8 mouse cellular contexts compared by ENCODE assay signal in the genomic region with DNA sequence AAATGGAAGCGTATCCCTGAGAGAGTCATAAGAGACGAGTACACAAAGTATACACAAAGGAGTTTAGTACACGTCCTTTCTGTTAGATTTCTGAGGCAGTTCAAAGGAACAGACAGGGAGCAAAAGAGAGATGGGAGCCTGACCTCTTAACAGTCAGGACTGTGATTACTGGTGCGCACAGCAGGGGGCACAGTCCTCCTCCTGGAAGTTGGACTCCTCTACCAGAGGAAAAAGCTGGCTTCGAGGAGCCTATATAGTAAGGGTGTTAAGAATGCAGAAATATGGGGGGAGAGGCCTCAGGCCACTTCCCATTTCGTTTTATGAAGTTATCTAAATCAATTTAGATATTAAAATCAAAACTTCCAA. TPM values are rescaled to one million over a fixed set of nuclear protein-coding genes. Genes with fewer than 3 reads are reported as not detected.
DNase-seq lines count a peak whose midpoint lies in the region; ATAC-seq lines count a peak whose summit lies in the region.

No protein-coding gene starts in this region.

- peak overlapping the region; percentile 96 for H3K4me3 ChIP-seq in forebrain, embryonic 14.5 days (ENCODE audit: low read depth, low read length)
- peak overlapping the region; percentile 93 for H3K4me3 ChIP-seq in intestine, embryonic 14.5 days (ENCODE audit: low read depth, low read length)

- H3K9ac ChIP-seq in forebrain, embryonic 14.5 days (ENCODE audit: low read length): peak overlapping the region; percentile 97
- peak overlapping the region; percentile 96 for H3K9ac ChIP-seq in intestine, embryonic 14.5 days (ENCODE audit: low read length)

- peak; percentile 4; the same call in 1 of the 2 replicates for ATAC-seq in forebrain, embryonic 14.5 days
- peak; percentile 37; the same call in 1 of the 2 replicates for ATAC-seq in intestine, embryonic 14.5 days (replicated peaks; ENCODE audit: low FRiP score, low TSS enrichment, low read depth)
- ATAC-seq in megakaryocyte-erythroid progenitor cell, adult 5-6 weeks (replicated peaks; ENCODE audit: low FRiP score, low TSS enrichment, poor library complexity, severe bottlenecking): peak; percentile 73

- no peaks in the 10 kb centered on the region for H3K27me3 ChIP-seq in forebrain, embryonic 14.5 days (replicated peaks; ENCODE audit: control insufficient read depth, insufficient read depth, low read length)
- no peaks in the 10 kb centered on the region for H3K27me3 ChIP-seq in intestine, embryonic 14.5 days (replicated peaks; ENCODE audit: control insufficient read depth, insufficient read depth, low read length)

- no peak overlapping the region for H3K27ac ChIP-seq in forebrain, embryonic 14.5 days (ENCODE audit: low read depth, low read length)
- H3K27ac ChIP-seq in intestine, embryonic 14.5 days (ENCODE audit: low read depth): peak overlapping the region; percentile 97; the same call in 1 of the 2 replicates

- WGBS in forebrain, embryonic 14.5 days: 39% methylated on average over 6 of the region's 6 CpGs
- WGBS in intestine, embryonic 14.5 days: 28% methylated on average over 6 of the region's 6 CpGs

- H3K4me1 ChIP-seq in forebrain, embryonic 14.5 days (ENCODE audit: control insufficient read depth, insufficient read depth, low read length): peaks cover 15% of the 10 kb centered on the region
- H3K4me1 ChIP-seq in intestine, embryonic 14.5 days (replicated peaks; ENCODE audit: control insufficient read depth, insufficient read depth, low read length): peaks cover 13% of the 10 kb centered on the region

- peak; percentile 25 to 45 for DNase-seq in adrenal gland, adult 18-20 months (ENCODE audit: low spot score in 2 of 2)
- no peak for DNase-seq in adrenal gland, adult 8-10 months
- DNase-seq in c-Kit-positive CD71-positive TER-119-positive erythroid progenitor cells, embryonic 14.5 days (ENCODE audit: low spot score): peak; percentile 64
- peak; percentile 50 for DNase-seq in forebrain, embryonic 14.5 days (ENCODE audit: low spot score)
- DNase-seq in intestine, embryonic 14.5 days (ENCODE audit: low spot score): peak; percentile 71
- peak; percentile 25 to 29 for DNase-seq in left cerebral cortex, postnatal 36 days (ENCODE audit: low spot score in 2 of 2)
- peak; percentile 32 for DNase-seq in spleen, adult 12 weeks (ENCODE audit: low spot score)

- peak overlapping the region; percentile 95 for H3K4me2 ChIP-seq in forebrain, embryonic 14.5 days (ENCODE audit: low read length)
- H3K4me2 ChIP-seq in intestine, embryonic 14.5 days (ENCODE audit: low read length): peak overlapping the region; percentile 54

- intact Hi-C loops in left cerebral cortex, postnatal 36 days (cut with DNase I): loop anchor here (2.0 to 5.0 kb wide), 2 partner anchors 46 to 58 kb away; partner anchors contain the start of gene Aldh2

- no peaks in the 10 kb centered on the region for H3K36me3 ChIP-seq in forebrain, embryonic 14.5 days (ENCODE audit: control insufficient read depth, insufficient read depth, low read length)
- no peaks in the 10 kb centered on the region for H3K36me3 ChIP-seq in intestine, embryonic 14.5 days (ENCODE audit: control insufficient read depth, insufficient read depth, low read length)

- H3K9me3 ChIP-seq in forebrain, embryonic 14.5 days (replicated peaks; ENCODE audit: control insufficient read depth, low read length): no peaks in the 10 kb centered on the region
- no peaks in the 10 kb centered on the region for H3K9me3 ChIP-seq in intestine, embryonic 14.5 days (ENCODE audit: control insufficient read depth, low read length)

RNA-seq across cellular contexts. Expression of gene Mapkapk5, which starts 0.8 kb away (rescaled TPM):
- total RNA-seq in adrenal gland, adult 18-20 months (2021): 10 to 100 TPM; 73.0 to 75.0 TPM
- 10 to 100 TPM; 59.5 to 85.2 (median 79.4) TPM for total RNA-seq in adrenal gland, adult 8-10 months (2022)
- polyA plus RNA-seq in forebrain, embryonic 14.5 days (2014; fragmentation: Nextera tagmentation; extraction: Ambion mirVana): 55.8 and 64.0 TPM in 2 replicates
- polyA plus RNA-seq in intestine, embryonic 14.5 days (2014; fragmentation: Nextera tagmentation; extraction: Ambion mirVana): 48.8 and 59.8 TPM in 2 replicates
- 10 to 100 TPM; 59.5 to 67.7 TPM for total RNA-seq in left cerebral cortex, postnatal 36 days (2021)
- total RNA-seq in megakaryocyte-erythroid progenitor cell, adult 5-6 weeks (2014; fragmentation: Nextera tagmentation): 135 and 143 TPM in 2 replicates
- total RNA-seq in megakaryocyte-erythroid progenitor cell, adult 5-6 weeks (2017): 120 and 186 TPM in 2 replicates

RNA-seq across cellular contexts. Expression of gene Adam1a, which starts 1.2 kb away (rescaled TPM):
- total RNA-seq in adrenal gland, adult 18-20 months (2021): 1 to 10 TPM; 5.2 to 5.7 TPM
- total RNA-seq in adrenal gland, adult 8-10 months (2022): 10 to 100 TPM in 2 of 4 experiments, 1 to 10 TPM in 2; 4.6 to 15.8 (median 9.0) TPM
- polyA plus RNA-seq in forebrain, embryonic 14.5 days (2014; fragmentation: Nextera tagmentation; extraction: Ambion mirVana): 2.2 and 3.2 TPM in 2 replicates
- polyA plus RNA-seq in intestine, embryonic 14.5 days (2014; fragmentation: Nextera tagmentation; extraction: Ambion mirVana): 1.6 and 2.1 TPM in 2 replicates
- total RNA-seq in left cerebral cortex, postnatal 36 days (2021): 10 to 100 TPM in 1 of 2 experiments, 1 to 10 TPM in 1; 7.7 to 13.9 TPM
- total RNA-seq in megakaryocyte-erythroid progenitor cell, adult 5-6 weeks (2014; fragmentation: Nextera tagmentation): 1.4 and 3.0 TPM in 2 replicates
- 2.9 and 5.0 TPM in 2 replicates for total RNA-seq in megakaryocyte-erythroid progenitor cell, adult 5-6 weeks (2017)

RNA-seq across cellular contexts. Expression of gene Gm42878, which starts 1.2 kb away (rescaled TPM):
- under 1 TPM in 1 of 2 experiments, not detected in 1; 0.64 TPM for total RNA-seq in adrenal gland, adult 18-20 months (2021)
- total RNA-seq in adrenal gland, adult 8-10 months (2022): not detected
- not detected in 2 replicates for polyA plus RNA-seq in forebrain, embryonic 14.5 days (2014; fragmentation: Nextera tagmentation; extraction: Ambion mirVana)
- not detected in 2 replicates for polyA plus RNA-seq in intestine, embryonic 14.5 days (2014; fragmentation: Nextera tagmentation; extraction: Ambion mirVana)
- total RNA-seq in left cerebral cortex, postnatal 36 days (2021): not detected
- not detected in 2 replicates for total RNA-seq in megakaryocyte-erythroid progenitor cell, adult 5-6 weeks (2014; fragmentation: Nextera tagmentation)
- total RNA-seq in megakaryocyte-erythroid progenitor cell, adult 5-6 weeks (2017): not detected in 2 replicates

RNA-seq across cellular contexts. Expression of gene Adam1b, which starts 43.3 kb away (rescaled TPM):
- not detected for total RNA-seq in adrenal gland, adult 18-20 months (2021)
- total RNA-seq in adrenal gland, adult 8-10 months (2022): under 1 TPM in 2 of 4 experiments, not detected in 2; 0.12 to 0.16 TPM
- polyA plus RNA-seq in forebrain, embryonic 14.5 days (2014; fragmentation: Nextera tagmentation; extraction: Ambion mirVana): not detected in 2 replicates
- 0.07 and 0.16 TPM in 2 replicates for polyA plus RNA-seq in intestine, embryonic 14.5 days (2014; fragmentation: Nextera tagmentation; extraction: Ambion mirVana)
- total RNA-seq in left cerebral cortex, postnatal 36 days (2021): under 1 TPM in 1 of 2 experiments, not detected in 1; 0.10 TPM
- 0.39 TPM in 1 of 2 replicates, not detected in the other for total RNA-seq in megakaryocyte-erythroid progenitor cell, adult 5-6 weeks (2014; fragmentation: Nextera tagmentation)
- total RNA-seq in megakaryocyte-erythroid progenitor cell, adult 5-6 weeks (2017): not detected in 2 replicates

RNA-seq across cellular contexts. Expression of gene Aldh2, which starts 47.1 kb away (rescaled TPM):
- total RNA-seq in adrenal gland, adult 18-20 months (2021): 1,000 to 10,000 TPM; 1,017 to 2,323 TPM
- total RNA-seq in adrenal gland, adult 8-10 months (2022): 1,000 to 10,000 TPM in 2 of 4 experiments, 100 to 1,000 TPM in 2; 881 to 2,723 (median 1,517) TPM
- 38.3 and 42.2 TPM in 2 replicates for polyA plus RNA-seq in forebrain, embryonic 14.5 days (2014; fragmentation: Nextera tagmentation; extraction: Ambion mirVana)
- polyA plus RNA-seq in intestine, embryonic 14.5 days (2014; fragmentation: Nextera tagmentation; extraction: Ambion mirVana): 70.2 and 76.5 TPM in 2 replicates
- 100 to 1,000 TPM; 109 to 120 TPM for total RNA-seq in left cerebral cortex, postnatal 36 days (2021)
- 98.2 and 116 TPM in 2 replicates for total RNA-seq in megakaryocyte-erythroid progenitor cell, adult 5-6 weeks (2014; fragmentation: Nextera tagmentation)
- total RNA-seq in megakaryocyte-erythroid progenitor cell, adult 5-6 weeks (2017): 189 and 268 TPM in 2 replicates

Comparison
In these comparisons a context has a peak if more than half of its experiments do, and no peak if none do; other contexts are left out.
1. ATAC-seq: peak in every context shown above with its lines; median percentile 73 in megakaryocyte-erythroid progenitor cell, adult 5-6 weeks; 37 in intestine, embryonic 14.5 days; 4 in forebrain, embryonic 14.5 days.